Mouse (Mus musculus) MEL (cell line): ENCODE measurements at regions not wholly inside any gene's neighbourhood (a gene's known extent, or its start where the extent isn't known, plus 50 kb on each side); places are given as distances from the start of the nearest gene placed in this dataset.

ENCODE experiments used
- DNase-seq: peaks from one replicate; pipeline ENCODE4 v3.0.0; 2011; ENCODE audit warnings: low read depth, low spot score
- H3K27ac ChIP-seq: 2 replicates; pipeline ENCODE4 v1.5.1; 2012; ENCODE audit warnings: low read depth, mild to moderate bottlenecking, control low read depth, low read length, moderate library complexity; ENCODE audit not compliant: control insufficient read depth
- H3K27me3 ChIP-seq, 2 experiments: fragments of 150-350 bp in 1 of 2; sonication (generic) in 1 of 2; 2 replicates each; pipeline ENCODE4 v1.6.1; 2012; ENCODE audit warnings: low read length in 2 of 2, mild to moderate bottlenecking in 2 of 2, improper control_type of control experiment in 1 of 2, moderate library complexity in 1 of 2; ENCODE audit not compliant: insufficient read depth in 2 of 2, control insufficient read depth in 1 of 2
- H3K36me3 ChIP-seq, 2 experiments: 2 replicates each; pipeline ENCODE4 v1.6.1; 2012 to 2014; ENCODE audit warnings: low read length in 2 of 2, improper control_type of control experiment in 1 of 2, inconsistent platforms in 1 of 2, mild to moderate bottlenecking in 1 of 2; ENCODE audit not compliant: insufficient read depth in 2 of 2, control insufficient read depth in 1 of 2
- H3K4me1 ChIP-seq, 2 experiments: fragments of 150-350 bp in 1 of 2; sonication (generic) in 1 of 2; 2 replicates each; pipeline ENCODE4 v1.6.1; 2012; ENCODE audit warnings: low read length in 2 of 2, improper control_type of control experiment in 1 of 2, mild to moderate bottlenecking in 1 of 2; ENCODE audit not compliant: insufficient read depth in 2 of 2, control insufficient read depth in 1 of 2
- H3K4me3 ChIP-seq, 2 experiments: fragments of 150-350 bp in 1 of 2; sonication (generic) in 1 of 2; 2 replicates each; pipeline ENCODE4 v1.5.1; 2012; ENCODE audit warnings: low read depth in 2 of 2, low read length in 2 of 2, mild to moderate bottlenecking in 2 of 2, moderate library complexity in 2 of 2, control low read depth in 1 of 2, improper control_type of control experiment in 1 of 2; ENCODE audit not compliant: control insufficient read depth in 1 of 2, insufficient read depth in 1 of 2
- H3K79me2 ChIP-seq: 2 replicates; pipeline ENCODE4 v1.6.1; 2012; ENCODE audit warnings: mild to moderate bottlenecking, low read length, moderate library complexity; ENCODE audit not compliant: control insufficient read depth, poor library complexity, insufficient read depth
- H3K9ac ChIP-seq: 2 replicates; pipeline ENCODE4 v1.6.1; 2012; ENCODE audit warnings: low read depth, mild to moderate bottlenecking, control low read depth, low read length, moderate library complexity; ENCODE audit not compliant: control insufficient read depth, poor library complexity, severe bottlenecking
- H3K9me3 ChIP-seq: fragments of 150-350 bp; sonication (generic); replicated peaks from 2 replicates; pipeline ENCODE4 v1.6.1; 2012; ENCODE audit warnings: mild to moderate bottlenecking, low read length, improper control_type of control experiment, moderate library complexity; ENCODE audit not compliant: insufficient read depth
- CHD1 ChIP-seq: IDR thresholded peaks from 2 replicates; pipeline ENCODE4 v1.6.1; 2012; ENCODE audit warnings: low read depth, mild to moderate bottlenecking, inconsistent platforms, low read length, improper control_type of control experiment
- CHD2 ChIP-seq: IDR thresholded peaks from 2 replicates; pipeline ENCODE4 v1.6.1; 2011; ENCODE audit warnings: low read length, improper control_type of control experiment
- CTCF ChIP-seq, 3 experiments: IDR thresholded peaks in 2 of 3; conservative IDR thresholded peaks in 1 of 3; 2 replicates each; pipeline ENCODE4 v1.5.1; 2011 to 2012; ENCODE audit warnings: low read length in 3 of 3, low read depth in 2 of 3, mild to moderate bottlenecking in 2 of 3, improper control_type of control experiment in 1 of 3, inconsistent platforms in 1 of 3, mixed read lengths in 1 of 3, moderate library complexity in 1 of 3; ENCODE audit not compliant: control insufficient read depth in 1 of 3, insufficient read depth in 1 of 3, poor library complexity in 1 of 3, severe bottlenecking in 1 of 3
- ELF1 ChIP-seq: IDR thresholded peaks from 2 replicates; pipeline ENCODE4 v1.6.1; 2014; ENCODE audit warnings: low read depth, mild to moderate bottlenecking, inconsistent platforms, low read length, improper control_type of control experiment, moderate library complexity
- EP300 ChIP-seq, 2 experiments: IDR thresholded peaks; 2 replicates each; pipeline ENCODE4 v1.6.1; 2011; ENCODE audit warnings: improper control_type of control experiment in 2 of 2, low read length in 2 of 2, low read depth in 1 of 2, mild to moderate bottlenecking in 1 of 2
- ETS1 ChIP-seq: IDR thresholded peaks from 2 replicates; pipeline ENCODE4 v1.6.1; 2012; ENCODE audit warnings: low read depth, mild to moderate bottlenecking, inconsistent platforms, low read length, improper control_type of control experiment, moderate library complexity
- GABPA ChIP-seq: IDR thresholded peaks from 2 replicates; pipeline ENCODE4 v1.6.1; 2012; ENCODE audit warnings: low read depth, mild to moderate bottlenecking, inconsistent platforms, low read length, improper control_type of control experiment, moderate library complexity
- GATA1 ChIP-seq: IDR thresholded peaks from 2 replicates; pipeline ENCODE4 v1.6.1; 2011; ENCODE audit warnings: low read depth, low read length, improper control_type of control experiment
- JUND ChIP-seq: IDR thresholded peaks from 2 replicates; pipeline ENCODE4 v1.6.1; 2011; ENCODE audit warnings: low read depth, mild to moderate bottlenecking, improper control_type of control experiment, low read length
- MAX ChIP-seq: IDR thresholded peaks from 2 replicates; pipeline ENCODE4 v1.6.1; 2011; ENCODE audit warnings: low read length, improper control_type of control experiment
- MXI1 ChIP-seq: IDR thresholded peaks from 2 replicates; pipeline ENCODE4 v1.6.1; 2011; ENCODE audit warnings: mild to moderate bottlenecking, low read depth, low read length, improper control_type of control experiment
- MYC ChIP-seq: IDR thresholded peaks from 2 replicates; pipeline ENCODE4 v1.6.1; 2011; ENCODE audit warnings: low read depth, mild to moderate bottlenecking, low read length, improper control_type of control experiment, moderate library complexity
- POLR2A ChIP-seq, 2 experiments: IDR thresholded peaks; 2 replicates each; pipeline ENCODE4 v1.6.1; 2011 to 2012; ENCODE audit warnings: low read length in 2 of 2, mild to moderate bottlenecking in 2 of 2, control low read depth in 1 of 2, improper control_type of control experiment in 1 of 2, low read depth in 1 of 2, moderate library complexity in 1 of 2; ENCODE audit not compliant: control insufficient read depth in 1 of 2, insufficient read depth in 1 of 2, poor library complexity in 1 of 2
- POLR2AphosphoS5 ChIP-seq: IDR thresholded peaks from 2 replicates; pipeline ENCODE4 v1.6.1; 2012; ENCODE audit warnings: low read depth, borderline replicate concordance, mild to moderate bottlenecking, inconsistent platforms, low read length, moderate library complexity, mixed read lengths
- RAD21 ChIP-seq: IDR thresholded peaks from 2 replicates; pipeline ENCODE4 v1.6.1; 2011; ENCODE audit warnings: mild to moderate bottlenecking, low read depth, low read length, improper control_type of control experiment
- RCOR1 ChIP-seq: IDR thresholded peaks from 2 replicates; pipeline ENCODE4 v1.6.1; 2012; ENCODE audit warnings: low read depth, mild to moderate bottlenecking, inconsistent platforms, low read length, improper control_type of control experiment
- TAL1 ChIP-seq: IDR thresholded peaks from 2 replicates; pipeline ENCODE4 v1.6.1; 2012; ENCODE audit warnings: mild to moderate bottlenecking, inconsistent platforms, low read length, moderate library complexity, mixed read lengths
- USF1 ChIP-seq: IDR thresholded peaks from 2 replicates; pipeline ENCODE4 v1.6.1; 2014; ENCODE audit warnings: low read depth, mild to moderate bottlenecking, inconsistent platforms, low read length, improper control_type of control experiment, moderate library complexity
- ZC3H11A ChIP-seq: IDR thresholded peaks from 2 replicates; pipeline ENCODE4 v1.6.1; 2012; ENCODE audit warnings: low read depth, mild to moderate bottlenecking, inconsistent platforms, low read length, improper control_type of control experiment
- ZMIZ1 ChIP-seq: IDR thresholded peaks from 2 replicates; pipeline ENCODE4 v1.6.1; 2012; ENCODE audit warnings: low read depth, mild to moderate bottlenecking, inconsistent platforms, low read length, improper control_type of control experiment, moderate library complexity
- ZNF384 ChIP-seq: IDR thresholded peaks from 2 replicates; pipeline ENCODE4 v1.6.1; 2012; ENCODE audit warnings: low read depth, mild to moderate bottlenecking, inconsistent platforms, low read length, improper control_type of control experiment

DNA sequence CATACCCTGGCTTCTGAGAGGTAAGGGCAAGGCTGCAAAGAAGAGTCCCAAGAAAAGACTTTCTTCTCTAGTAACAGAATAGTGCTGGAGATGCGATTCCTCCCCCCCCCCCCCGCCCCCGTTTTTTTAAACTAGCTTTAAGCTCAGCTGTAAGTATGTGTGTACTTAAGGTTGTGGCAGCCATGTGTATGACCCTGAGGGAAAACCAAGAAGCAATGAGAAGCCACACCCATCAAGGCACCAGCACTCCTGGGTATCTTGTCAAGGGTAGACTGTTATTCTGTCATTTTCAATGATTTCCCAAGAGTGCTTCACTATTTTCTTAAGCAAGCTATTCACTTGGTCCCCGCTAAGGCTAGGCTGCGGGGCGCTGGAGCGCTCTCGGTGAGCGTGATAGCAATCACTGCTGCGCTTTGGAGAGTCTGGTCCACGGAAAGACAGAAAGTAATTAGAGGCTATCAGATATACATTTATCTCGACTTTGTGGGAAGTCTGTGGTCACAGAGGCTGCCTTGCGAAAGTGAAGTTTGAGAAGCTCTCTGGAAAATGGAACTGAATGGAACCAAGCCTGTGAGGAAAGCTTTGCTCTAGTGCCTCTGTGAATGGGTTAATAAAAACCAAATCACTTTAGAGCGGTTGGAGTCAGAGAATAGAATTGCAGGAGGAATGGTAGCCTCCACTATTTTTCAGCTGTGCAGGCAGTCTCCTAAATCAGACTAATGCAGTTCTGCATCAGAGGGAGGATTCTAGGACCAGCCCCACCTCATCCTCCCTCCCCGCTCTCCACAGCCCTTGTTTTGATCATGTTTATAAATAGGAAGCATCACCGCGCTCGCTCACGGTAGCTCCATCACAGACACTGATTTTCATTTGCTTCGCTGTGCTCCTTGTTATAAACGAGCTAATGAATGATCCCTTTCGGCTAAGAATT, 114.8 kb upstream of the Bmp2 start:
- Histone ChIP-seq H3K4me3 (no peak overlapping the region), H3K4me1 (peaks cover 3 to 7% of the 10 kb centered on the region in 2 experiments; a peak in 3 of 4 replicates), H3K36me3 (peaks cover 0 to 9% of the 10 kb centered on the region in 2 experiments; a peak in 2 of 4 replicates), H3K27ac (no peak overlapping the region), H3K9ac (no peak overlapping the region), H3K27me3 (no peaks in the 10 kb centered on the region; a peak in 1 of 4 replicates), H3K9me3 (no peaks in the 10 kb centered on the region), H3K79me2 (no peaks in the 10 kb centered on the region)
- TF ChIP-seq RCOR1 (peak; percentile 90), ETS1 (no peak), EP300 (IDR thresholded peaks at IDR 0.05; ENCODE audit: low read depth in 1 of 2, low read length in 2 of 2) (peak in 1 of 2 experiments; percentile 13; a peak in 1 of 4 replicates), GATA1 (peak; percentile 54), POLR2A (IDR thresholded peaks at IDR 0.05; ENCODE audit: control insufficient read depth in 1 of 2, insufficient read depth in 1 of 2, low read depth in 1 of 2, low read length in 2 of 2, poor library complexity in 1 of 2) (no peak)
- no peak for DNase-seq

DNA sequence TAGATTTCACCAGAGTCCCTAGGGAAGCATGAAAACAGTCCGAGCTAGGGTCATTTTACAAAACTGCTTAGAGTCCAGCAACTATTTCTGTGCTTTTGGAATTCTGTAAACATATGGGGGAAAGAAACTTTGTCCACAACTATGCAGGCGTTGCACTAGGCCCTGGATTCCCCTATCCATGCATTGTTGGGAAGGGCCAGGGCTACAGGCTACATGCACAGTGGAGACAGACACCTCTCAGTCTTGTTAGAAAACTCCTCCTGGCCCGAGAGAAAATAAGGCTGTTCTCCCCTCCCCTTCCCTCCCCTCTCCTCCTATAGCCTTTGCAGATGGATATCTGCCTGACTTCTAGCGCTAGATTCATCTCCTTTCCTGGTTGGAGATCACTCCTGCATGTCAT, 113.9 kb upstream of the Bmp2 start:
- TF ChIP-seq MYC = no peak
- TF ChIP-seq RAD21 = no peak
- no peak for TF ChIP-seq ETS1
- no peak for TF ChIP-seq CTCF (IDR thresholded peaks at IDR 0.05 in 2 of 3, conservative IDR thresholded peaks at IDR 0.05 in 1 of 3; ENCODE audit: control insufficient read depth in 1 of 3, insufficient read depth in 1 of 3, low read depth in 2 of 3, low read length in 3 of 3, poor library complexity in 1 of 3, severe bottlenecking in 1 of 3)
- no peak for TF ChIP-seq ELF1
- TF ChIP-seq GATA1 = no peak
- TF ChIP-seq POLR2AphosphoS5 = no peak
- no peak for TF ChIP-seq ZNF384

DNA sequence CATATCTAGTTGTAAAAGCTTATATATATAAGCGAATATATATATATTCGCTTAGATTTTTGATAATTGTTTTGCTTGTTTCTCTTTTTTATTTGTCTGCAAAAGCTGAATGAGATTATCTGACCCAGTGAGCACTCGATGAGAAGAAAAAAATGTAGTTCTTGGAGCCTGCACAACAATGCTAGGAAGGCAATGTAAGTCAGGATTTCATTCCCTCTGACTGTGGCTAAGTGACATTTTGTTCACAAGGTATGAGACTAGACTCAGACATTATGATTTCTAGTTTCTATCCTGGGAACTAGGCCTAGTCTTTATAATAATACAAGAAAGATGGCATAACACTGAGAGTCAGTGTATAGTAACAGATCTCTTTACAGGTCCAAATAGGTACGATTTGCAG, 108.9 kb upstream of the Bmp2 start:
- DNase-seq = no peak
- TF ChIP-seq CHD1 (no peak), RAD21 (no peak), MXI1 (no peak), USF1 (no peak), JUND (no peak), MAX (no peak), ZC3H11A (no peak), TAL1 (no peak), POLR2A (IDR thresholded peaks at IDR 0.05; ENCODE audit: control insufficient read depth in 1 of 2, insufficient read depth in 1 of 2, low read depth in 1 of 2, low read length in 2 of 2, poor library complexity in 1 of 2) (no peak), ZMIZ1 (no peak), ELF1 (no peak), MYC (no peak), CHD2 (no peak), GABPA (no peak), ZNF384 (no peak)
- Histone ChIP-seq H3K27me3 (peaks cover 1 to 3% of the 10 kb centered on the region in 2 experiments; a peak in 1 of 4 replicates), H3K9me3 (no peaks in the 10 kb centered on the region), H3K9ac (no peak overlapping the region), H3K4me1 (no peaks in the 10 kb centered on the region), H3K27ac (no peak overlapping the region), H3K36me3 (no peaks in the 10 kb centered on the region; a peak in 1 of 4 replicates), H3K4me3 (no peak overlapping the region), H3K79me2 (no peaks in the 10 kb centered on the region)

More for the DNA sequence above, 113.9 kb upstream of the Bmp2 start:
- H3K4me1 ChIP-seq = peaks cover 0 to 1% of the 10 kb centered on the region in 2 experiments; a peak in 1 of 4 replicates
- no peaks in the 10 kb centered on the region for H3K79me2 ChIP-seq
- no peaks in the 10 kb centered on the region; a peak in 1 of 4 replicates for H3K27me3 ChIP-seq
- DNase-seq = no peak
- H3K9me3 ChIP-seq = no peaks in the 10 kb centered on the region
- H3K36me3 ChIP-seq = peaks cover 0 to under 1% of the 10 kb centered on the region in 2 experiments; a peak in 2 of 4 replicates
- no peak overlapping the region for H3K4me3 ChIP-seq
- H3K9ac ChIP-seq = no peak overlapping the region
- no peak overlapping the region for H3K27ac ChIP-seq
